Mouse (Mus musculus): ENCODE results near the gene Rbm18.

GRCm38 (mm10) chr2:36183278-36183677, 46.7 kb upstream of the Rbm18 start:
- TF ChIP-seq CTCF (IDR thresholded peaks at IDR 0.05) = no peak
- no peak for TF ChIP-seq EP300 (IDR thresholded peaks at IDR 0.05)

All from lung, postnatal 0 days (tissue).